Mouse (Mus musculus): ENCODE data around the gene Rnf212b. TPM values are rescaled to one million over a fixed set of nuclear protein-coding genes. Genes with fewer than 3 reads are reported as not detected.
"Not testable (repeated sequence)": the region's sequence is repeated elsewhere in the genome, so short reads cannot be mapped to it uniquely, and the experiment has no call there.

Rnf212b gene
- polyA plus RNA-seq (2015; fragmentation: Nextera tagmentation; extraction: Ambion mirVana) = not detected in 2 replicates

DNA sequence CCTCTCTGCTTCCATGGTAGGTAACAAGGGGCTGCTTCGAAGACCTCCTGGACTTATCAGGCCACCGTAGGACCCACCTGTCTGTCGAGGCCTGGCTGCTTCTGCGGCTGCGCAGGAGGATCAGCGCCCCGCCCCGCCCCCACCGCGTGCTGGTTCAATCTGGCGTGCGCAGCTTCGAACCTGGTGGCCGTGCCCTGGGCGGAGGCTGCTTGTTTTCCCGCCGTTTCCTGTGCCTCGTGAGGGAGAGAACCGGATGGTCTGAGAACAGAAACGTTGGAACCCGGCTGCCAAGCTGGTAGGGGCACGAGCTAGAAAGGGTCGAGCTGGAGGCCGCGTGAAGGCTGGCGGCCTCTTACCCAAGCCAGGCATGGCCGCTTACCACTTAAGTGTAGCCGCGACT lies at the start of gene Rnf212b:
Gene Rnf212b (plus strand): TSS at position 151 of the 400 bp plus-strand sequence.
- Histone ChIP-seq H3K27me3 (ENCODE audit: control insufficient read depth, insufficient read depth, low read length) (no peaks in the 10 kb centered on the region), H3K9ac (ENCODE audit: low read length) (no peak within 1 kb of the TSS), H3K4me1 (ENCODE audit: control insufficient read depth, insufficient read depth, low read length) (no peaks in the 10 kb centered on the region), H3K4me3 (replicated peaks; ENCODE audit: low read length) (no peak within 1 kb of the TSS), H3K4me2 (ENCODE audit: low read depth, low read length) (no peak within 1 kb of the TSS), H3K36me3 (ENCODE audit: control insufficient read depth, insufficient read depth, low read length) (no peaks in the 10 kb centered on the region), H3K27ac (ENCODE audit: low read length) (no peak within 1 kb of the TSS), H3K9me3 (replicated peaks; ENCODE audit: control insufficient read depth, low read length) (no peaks in the 10 kb centered on the region)
- no peak for ATAC-seq (ENCODE audit: insufficient read depth, low FRiP score)
- 81% methylated on average over 29 of the region's 29 CpGs for WGBS

DNA sequence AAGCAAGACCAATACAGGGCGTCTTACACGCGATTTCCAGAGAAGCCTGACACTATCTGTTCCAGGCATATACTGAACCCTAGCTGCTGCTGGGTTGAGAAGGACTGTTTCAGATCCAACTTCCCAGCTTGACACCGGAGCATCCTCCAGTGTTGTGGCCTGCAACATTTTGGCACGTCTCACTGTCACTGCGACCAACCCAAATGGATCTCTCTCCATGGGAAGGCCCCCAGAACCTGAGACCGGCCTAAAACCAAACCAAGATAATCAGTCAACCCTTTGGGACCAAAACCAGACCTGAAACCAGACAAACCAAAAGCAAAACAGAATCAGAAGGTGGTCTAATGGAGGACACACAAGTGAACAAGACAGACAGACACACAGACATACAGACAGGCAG lies 47.0 kb upstream of the Rnf212b start:
- not testable (repeated sequence) for H3K27me3 ChIP-seq (ENCODE audit: control insufficient read depth, insufficient read depth, low read length); H3K9ac ChIP-seq (ENCODE audit: low read length); H3K4me2 ChIP-seq (ENCODE audit: low read depth, low read length); H3K36me3 ChIP-seq (ENCODE audit: control insufficient read depth, insufficient read depth, low read length); ATAC-seq (ENCODE audit: insufficient read depth, low FRiP score); H3K27ac ChIP-seq (ENCODE audit: low read length); H3K4me1 ChIP-seq (ENCODE audit: control insufficient read depth, insufficient read depth, low read length); H3K4me3 ChIP-seq (replicated peaks; ENCODE audit: low read length); H3K9me3 ChIP-seq (replicated peaks; ENCODE audit: control insufficient read depth, low read length)
- 86% methylated on average over 6 of the region's 7 CpGs for WGBS

GRCm38 (mm10) chr14:54768314-54769067 lies 45.5 kb upstream of the Rnf212b start:
- H3K4me1 ChIP-seq (ENCODE audit: control insufficient read depth, insufficient read depth, low read length) = no peaks in the 10 kb centered on the region
- no peak for ATAC-seq (ENCODE audit: insufficient read depth, low FRiP score)
- no peak overlapping the region for H3K4me3 ChIP-seq (replicated peaks; ENCODE audit: low read length)
- no peaks in the 10 kb centered on the region for H3K36me3 ChIP-seq (ENCODE audit: control insufficient read depth, insufficient read depth, low read length)
- H3K9me3 ChIP-seq (replicated peaks; ENCODE audit: control insufficient read depth, low read length) = no peaks in the 10 kb centered on the region
- WGBS = 73% methylated on average over 10 of the region's 10 CpGs
- H3K27ac ChIP-seq (ENCODE audit: low read length) = no peak overlapping the region
- no peak overlapping the region for H3K9ac ChIP-seq (ENCODE audit: low read length)
- H3K4me2 ChIP-seq (ENCODE audit: low read depth, low read length) = no peak overlapping the region
- H3K27me3 ChIP-seq (ENCODE audit: control insufficient read depth, insufficient read depth, low read length) = no peaks in the 10 kb centered on the region

- Histone ChIP-seq H3K27ac (ENCODE audit: low read length) (no peak overlapping the region), H3K4me1 (ENCODE audit: control insufficient read depth, insufficient read depth, low read length) (no peaks in the 10 kb centered on the region)
- 83% methylated on average over 5 of the region's 5 CpGs for WGBS
Measured at GRCm38 (mm10) chr14:54769068-54769425, 44.9 kb upstream of the Rnf212b start.

GRCm38 (mm10) chr14:54770373-54770772 lies 43.6 kb upstream of the Rnf212b start:
- Histone ChIP-seq H3K27me3 (ENCODE audit: control insufficient read depth, insufficient read depth, low read length) (no peaks in the 10 kb centered on the region), H3K27ac (ENCODE audit: low read length) (no peak overlapping the region), H3K36me3 (ENCODE audit: control insufficient read depth, insufficient read depth, low read length) (no peaks in the 10 kb centered on the region), H3K4me3 (replicated peaks; ENCODE audit: low read length) (no peak overlapping the region), H3K9me3 (replicated peaks; ENCODE audit: control insufficient read depth, low read length) (no peaks in the 10 kb centered on the region), H3K4me2 (ENCODE audit: low read depth, low read length) (no peak overlapping the region), H3K4me1 (ENCODE audit: control insufficient read depth, insufficient read depth, low read length) (no peaks in the 10 kb centered on the region), H3K9ac (ENCODE audit: low read length) (no peak overlapping the region)
- no peak for ATAC-seq (ENCODE audit: insufficient read depth, low FRiP score)
- WGBS = 91% methylated on average over 5 of the region's 5 CpGs

More at GRCm38 (mm10) chr14:54769068-54769425, 44.9 kb upstream of the Rnf212b start:
- H3K9me3 ChIP-seq (replicated peaks; ENCODE audit: control insufficient read depth, low read length) = no peaks in the 10 kb centered on the region
- H3K4me3 ChIP-seq (replicated peaks; ENCODE audit: low read length) = no peak overlapping the region
- no peak for ATAC-seq (ENCODE audit: insufficient read depth, low FRiP score)
- H3K27me3 ChIP-seq (ENCODE audit: control insufficient read depth, insufficient read depth, low read length) = no peaks in the 10 kb centered on the region
- H3K9ac ChIP-seq (ENCODE audit: low read length) = no peak overlapping the region
- H3K36me3 ChIP-seq (ENCODE audit: control insufficient read depth, insufficient read depth, low read length) = no peaks in the 10 kb centered on the region
- no peak overlapping the region for H3K4me2 ChIP-seq (ENCODE audit: low read depth, low read length)

DNA sequence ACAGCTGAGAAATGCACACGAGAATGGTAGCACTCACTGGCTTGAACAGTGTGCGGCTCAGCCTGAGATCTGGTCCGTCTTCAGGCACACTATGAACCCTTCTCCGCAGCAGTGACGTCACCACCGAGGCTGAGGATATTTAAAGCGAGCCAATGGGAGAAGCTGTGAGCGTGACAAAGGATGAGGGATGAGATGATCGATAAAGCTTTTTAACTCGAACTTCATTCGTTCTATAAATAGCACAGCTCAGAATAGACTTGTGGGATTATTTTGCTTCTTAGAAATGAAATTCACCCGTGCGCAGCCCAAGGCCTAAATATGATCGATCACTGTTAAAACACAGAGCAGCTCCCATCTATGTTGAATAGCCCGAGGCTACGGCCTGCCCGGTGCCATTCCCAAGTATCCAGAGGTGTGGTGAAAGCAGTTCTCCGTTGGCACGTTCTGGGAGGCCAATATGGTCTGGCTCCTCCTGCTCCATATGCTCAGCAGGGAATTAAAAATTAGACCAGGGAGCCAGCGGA lies 41.5 kb upstream of the Rnf212b start:
- H3K4me2 ChIP-seq (ENCODE audit: low read depth, low read length) = no peak overlapping the region
- 72% methylated on average over 20 of the region's 20 CpGs for WGBS
- H3K4me3 ChIP-seq (replicated peaks; ENCODE audit: low read length) = no peak overlapping the region
- no peak overlapping the region for H3K9ac ChIP-seq (ENCODE audit: low read length)
- no peak overlapping the region for H3K27ac ChIP-seq (ENCODE audit: low read length)
- no peaks in the 10 kb centered on the region for H3K4me1 ChIP-seq (ENCODE audit: control insufficient read depth, insufficient read depth, low read length)
- no peaks in the 10 kb centered on the region for H3K9me3 ChIP-seq (replicated peaks; ENCODE audit: control insufficient read depth, low read length)
- H3K27me3 ChIP-seq (ENCODE audit: control insufficient read depth, insufficient read depth, low read length) = no peaks in the 10 kb centered on the region
- no peak for ATAC-seq (ENCODE audit: insufficient read depth, low FRiP score)
- H3K36me3 ChIP-seq (ENCODE audit: control insufficient read depth, insufficient read depth, low read length) = no peaks in the 10 kb centered on the region

DNA sequence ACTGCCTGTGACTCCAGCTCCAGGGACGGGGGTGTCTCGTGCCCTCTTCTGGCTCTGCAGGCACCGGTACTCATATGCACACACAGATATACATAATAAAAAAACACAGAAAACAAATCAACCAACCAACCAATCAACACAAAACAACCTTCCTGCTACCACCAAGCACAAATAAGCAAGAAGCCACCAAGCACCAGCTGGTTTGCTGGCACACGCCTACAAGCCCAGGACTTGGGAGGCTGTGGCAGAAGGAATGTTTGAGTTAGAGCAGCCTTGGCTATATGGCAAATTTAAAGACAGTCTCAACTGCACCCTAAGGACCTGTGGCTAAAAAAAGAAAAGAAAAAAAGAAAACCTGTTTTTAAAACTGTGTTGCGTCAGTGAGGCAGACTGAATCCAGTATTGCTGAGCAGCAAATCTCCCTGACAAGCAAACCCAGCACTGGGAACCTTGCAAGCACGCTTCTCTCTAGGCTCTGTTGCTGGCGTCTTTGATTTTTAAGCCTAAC lies 38.4 kb upstream of the Rnf212b start:
- whole genome bisulfite sequencing = 88% methylated on average over 7 of the region's 7 CpGs
- Histone ChIP-seq H3K27ac (ENCODE audit: low read length) (no peak overlapping the region), H3K4me1 (ENCODE audit: control insufficient read depth, insufficient read depth, low read length) (no peaks in the 10 kb centered on the region), H3K4me2 (ENCODE audit: low read depth, low read length) (no peak overlapping the region), H3K9ac (ENCODE audit: low read length) (no peak overlapping the region), H3K36me3 (ENCODE audit: control insufficient read depth, insufficient read depth, low read length) (no peaks in the 10 kb centered on the region), H3K4me3 (replicated peaks; ENCODE audit: low read length) (no peak overlapping the region), H3K27me3 (ENCODE audit: control insufficient read depth, insufficient read depth, low read length) (peaks cover 9% of the 10 kb centered on the region; the same call in 1 of the 2 replicates), H3K9me3 (replicated peaks; ENCODE audit: control insufficient read depth, low read length) (no peaks in the 10 kb centered on the region)
- ATAC-seq (ENCODE audit: insufficient read depth, low FRiP score) = no peak

DNA sequence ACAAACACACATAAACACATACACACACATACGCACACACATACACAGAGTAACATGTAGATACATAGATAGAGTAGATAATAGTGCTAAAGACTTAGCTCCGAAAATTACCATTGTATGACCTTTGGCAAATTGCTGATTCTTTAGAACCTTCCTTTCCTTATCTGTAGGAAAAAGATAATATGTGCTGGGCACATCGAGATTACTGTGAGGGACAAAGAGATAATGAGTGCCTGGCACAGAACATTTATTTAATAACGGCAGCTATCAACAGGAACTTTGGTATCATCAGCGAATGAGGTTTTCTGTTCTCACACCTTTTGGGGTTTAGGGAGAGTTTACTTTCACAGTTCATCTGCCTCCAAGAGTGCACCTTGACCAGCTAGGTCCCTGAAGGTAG lies 37.2 kb upstream of the Rnf212b start:
- H3K4me2 ChIP-seq (ENCODE audit: low read depth, low read length) = no peak overlapping the region
- no peak overlapping the region for H3K27ac ChIP-seq (ENCODE audit: low read length)
- H3K27me3 ChIP-seq (ENCODE audit: control insufficient read depth, insufficient read depth, low read length) = peaks cover 9% of the 10 kb centered on the region; the same call in 1 of the 2 replicates
- no peak for ATAC-seq (ENCODE audit: insufficient read depth, low FRiP score)
- no peak overlapping the region for H3K4me3 ChIP-seq (replicated peaks; ENCODE audit: low read length)
- 74% methylated on average over 5 of the region's 5 CpGs for WGBS
- H3K9ac ChIP-seq (ENCODE audit: low read length) = no peak overlapping the region
- no peaks in the 10 kb centered on the region for H3K4me1 ChIP-seq (ENCODE audit: control insufficient read depth, insufficient read depth, low read length)
- no peaks in the 10 kb centered on the region for H3K9me3 ChIP-seq (replicated peaks; ENCODE audit: control insufficient read depth, low read length)
- H3K36me3 ChIP-seq (ENCODE audit: control insufficient read depth, insufficient read depth, low read length) = no peaks in the 10 kb centered on the region

- no peak for ATAC-seq (ENCODE audit: insufficient read depth, low FRiP score)
- Histone ChIP-seq H3K9ac (ENCODE audit: low read length) (no peak overlapping the region), H3K4me1 (ENCODE audit: control insufficient read depth, insufficient read depth, low read length) (no peaks in the 10 kb centered on the region), H3K4me3 (replicated peaks; ENCODE audit: low read length) (no peak overlapping the region), H3K36me3 (ENCODE audit: control insufficient read depth, insufficient read depth, low read length) (no peaks in the 10 kb centered on the region), H3K4me2 (ENCODE audit: low read depth, low read length) (no peak overlapping the region), H3K27ac (ENCODE audit: low read length) (no peak overlapping the region), H3K9me3 (replicated peaks; ENCODE audit: control insufficient read depth, low read length) (no peaks in the 10 kb centered on the region), H3K27me3 (ENCODE audit: control insufficient read depth, insufficient read depth, low read length) (peaks cover 9% of the 10 kb centered on the region; the same call in 1 of the 2 replicates)
- 78% methylated on average over 4 of the region's 4 CpGs for WGBS
Measured at GRCm38 (mm10) chr14:54777893-54778292, 36.0 kb upstream of the Rnf212b start.
